Mouse (Mus musculus): ENCODE data around the gene Triobp. TPM values are rescaled to one million over a fixed set of nuclear protein-coding genes. Genes with fewer than 3 reads are reported as not detected.

Triobp gene
- 37.8 and 38.7 TPM in 2 replicates for polyA plus RNA-seq (2015; fragmentation: Nextera tagmentation; extraction: Ambion mirVana)

GRCm38 (mm10) chr15:78947657-78948056 is at the start of gene Triobp:
Triobp (plus strand) TSS chr15:78947724.
- Histone ChIP-seq H3K9me3 (no peaks in the 10 kb centered on the region), H3K4me2 (peak within 1 kb of the TSS; percentile 73), H3K4me3 (peak within 1 kb of the TSS; percentile 54), H3K9ac (peak within 1 kb of the TSS; percentile 73), H3K4me1 (peaks cover 17% of the 10 kb centered on the region; the same call in 1 of the 2 replicates), H3K36me3 (peaks cover 8% of the 10 kb centered on the region; the same call in 1 of the 2 replicates), H3K27me3 (no peaks in the 10 kb centered on the region), H3K27ac (peak within 1 kb of the TSS; percentile 49; the same call in 1 of the 2 replicates)
- peak; percentile 91 for ATAC-seq (ENCODE audit: insufficient number of reproducible peaks, insufficient read depth, low FRiP score, low TSS enrichment, low read depth)
- WGBS = under 1% methylated on average over 24 of the region's 24 CpGs

GRCm38 (mm10) chr15:78898507-78899001 is 49.0 kb upstream of the Triobp start:
- Histone ChIP-seq H3K27me3 (no peaks in the 10 kb centered on the region), H3K27ac (peak overlapping the region; percentile 87; the same call in 1 of the 2 replicates), H3K36me3 (peaks cover 31% of the 10 kb centered on the region), H3K4me1 (peaks cover 79% of the 10 kb centered on the region), H3K9ac (peak overlapping the region; percentile 86; the same call in 1 of the 2 replicates), H3K9me3 (no peaks in the 10 kb centered on the region), H3K4me2 (peak overlapping the region; percentile 88), H3K4me3 (peak overlapping the region; percentile 83)
- ATAC-seq (ENCODE audit: insufficient number of reproducible peaks, insufficient read depth, low FRiP score, low TSS enrichment, low read depth) = no peak
- 54% methylated on average over 6 of the region's 6 CpGs for WGBS

GRCm38 (mm10) chr15:78899409-78899739 is 48.1 kb upstream of the Triobp start, which contains the start of gene Gm49510:
Gm49510 (plus strand) TSS chr15:78899667.
- Histone ChIP-seq H3K4me1 (peaks cover 71% of the 10 kb centered on the region), H3K9me3 (no peaks in the 10 kb centered on the region), H3K9ac (peak within 1 kb of the TSS; percentile 86), H3K27ac (peak within 1 kb of the TSS; percentile 87), H3K27me3 (no peaks in the 10 kb centered on the region), H3K4me3 (peak within 1 kb of the TSS; percentile 83), H3K4me2 (peak within 1 kb of the TSS; percentile 88), H3K36me3 (peaks cover 31% of the 10 kb centered on the region)
- ATAC-seq (ENCODE audit: insufficient number of reproducible peaks, insufficient read depth, low FRiP score, low TSS enrichment, low read depth) = no peak
- WGBS = 2% methylated on average over 20 of the region's 20 CpGs

GRCm38 (mm10) chr15:78899740-78900584 is 47.6 kb upstream of the Triobp start, which contains the start of gene Sh3bp1:
Sh3bp1 (plus strand) TSS chr15:78899768.
- Histone ChIP-seq H3K27me3 (no peaks in the 10 kb centered on the region), H3K36me3 (peaks cover 31% of the 10 kb centered on the region), H3K4me2 (peak within 1 kb of the TSS; percentile 88), H3K27ac (peak within 1 kb of the TSS; percentile 87), H3K9ac (peak within 1 kb of the TSS; percentile 86), H3K4me1 (peaks cover 65% of the 10 kb centered on the region), H3K4me3 (peak within 1 kb of the TSS; percentile 83), H3K9me3 (no peaks in the 10 kb centered on the region)
- WGBS = under 1% methylated on average over 47 of the region's 47 CpGs
- ATAC-seq (ENCODE audit: insufficient number of reproducible peaks, insufficient read depth, low FRiP score, low TSS enrichment, low read depth) = 0 out of 2 replicates have a peak, but pooled peaks have one; percentile 56

DNA sequence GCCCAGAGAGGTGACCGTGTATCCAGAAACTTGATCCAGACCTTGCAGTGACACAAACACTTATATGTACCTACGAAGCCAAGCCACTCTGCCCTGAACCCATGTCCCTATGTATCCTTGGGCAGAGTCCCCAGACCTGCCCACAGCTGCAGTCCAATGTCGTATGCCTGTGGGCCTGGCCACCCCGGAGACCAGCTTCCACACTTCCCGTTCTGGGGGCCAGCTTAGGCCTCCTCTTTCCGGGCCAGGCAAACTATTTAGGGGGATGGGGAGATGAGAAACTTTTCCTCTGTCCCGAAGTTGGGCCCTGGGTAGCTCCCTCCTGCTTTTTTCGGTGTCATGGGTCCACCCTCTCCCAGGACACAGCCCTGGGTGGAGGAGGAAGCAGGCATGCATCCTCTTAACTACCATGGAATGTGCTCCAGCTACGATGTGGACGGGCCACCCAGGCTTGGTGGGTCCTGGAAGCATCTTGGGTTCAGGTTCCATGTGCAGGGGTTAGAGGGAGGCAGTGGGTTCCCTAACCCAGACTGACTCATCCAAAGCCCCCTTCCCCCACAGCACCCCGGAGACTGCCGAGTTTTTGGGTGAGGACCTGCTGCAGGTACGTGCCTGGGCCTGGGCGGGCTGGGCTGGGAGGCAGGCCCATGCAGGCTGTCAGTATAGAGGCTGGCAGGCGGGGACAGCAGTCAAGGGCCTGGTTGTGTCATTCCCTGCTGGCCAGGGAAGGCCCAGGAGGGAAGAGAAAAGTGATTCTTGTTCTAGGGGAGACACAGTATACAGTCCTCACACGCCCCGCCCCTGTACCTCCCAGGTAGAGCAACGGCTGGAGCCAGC is 46.7 kb upstream of the Triobp start:
- Histone ChIP-seq H3K36me3 (peaks cover 37% of the 10 kb centered on the region), H3K27ac (peak overlapping the region; percentile 87), H3K9ac (peak overlapping the region; percentile 86), H3K27me3 (no peaks in the 10 kb centered on the region), H3K4me2 (peak overlapping the region; percentile 88), H3K4me3 (peak overlapping the region; percentile 83), H3K4me1 (peaks cover 57% of the 10 kb centered on the region), H3K9me3 (no peaks in the 10 kb centered on the region)
- WGBS = 8% methylated on average over 18 of the region's 18 CpGs
- 0 out of 2 replicates have a peak, but pooled peaks have one; percentile 26 for ATAC-seq (ENCODE audit: insufficient number of reproducible peaks, insufficient read depth, low FRiP score, low TSS enrichment, low read depth)

- H3K27ac ChIP-seq = peak overlapping the region; percentile 87
- H3K4me2 ChIP-seq = peak overlapping the region; percentile 88
- 0 out of 2 replicates have a peak, but pooled peaks have one; percentile 8 for ATAC-seq (ENCODE audit: insufficient number of reproducible peaks, insufficient read depth, low FRiP score, low TSS enrichment, low read depth)
- 31% methylated on average over 8 of the region's 8 CpGs for WGBS
- peaks cover 50% of the 10 kb centered on the region for H3K4me1 ChIP-seq
- H3K36me3 ChIP-seq = peaks cover 43% of the 10 kb centered on the region
- peak overlapping the region; percentile 83 for H3K4me3 ChIP-seq
- no peaks in the 10 kb centered on the region for H3K27me3 ChIP-seq
- no peaks in the 10 kb centered on the region for H3K9me3 ChIP-seq
- peak overlapping the region; percentile 86 for H3K9ac ChIP-seq
Observed at GRCm38 (mm10) chr15:78901422-78901789, 46.1 kb upstream of the Triobp start.

DNA sequence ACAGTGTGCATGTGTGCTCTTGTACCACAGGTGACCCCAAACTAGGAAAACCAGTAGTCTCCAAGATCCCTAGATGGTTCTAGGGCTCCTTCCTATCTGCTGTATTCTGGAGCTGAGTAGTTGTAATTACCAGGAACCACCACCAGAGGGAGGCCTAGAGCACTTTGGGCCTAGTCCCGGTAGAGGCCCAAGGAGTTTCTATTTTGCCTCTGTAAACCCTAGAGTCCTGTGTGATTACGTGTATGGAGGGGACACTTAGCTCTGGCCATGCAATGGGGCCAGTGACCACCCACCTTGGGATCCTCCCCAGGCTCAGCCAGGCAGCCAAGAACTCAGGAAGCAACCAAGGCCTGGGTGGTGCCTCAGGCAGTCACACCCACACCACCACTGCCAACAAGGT is 44.3 kb upstream of the Triobp start:
- Histone ChIP-seq H3K4me1 (peaks cover 35% of the 10 kb centered on the region), H3K4me2 (0 out of 2 replicates have a peak overlapping the region, but pooled peaks have one; percentile 24), H3K36me3 (peaks cover 62% of the 10 kb centered on the region), H3K9me3 (no peaks in the 10 kb centered on the region), H3K9ac (peak overlapping the region; percentile 44; the same call in 1 of the 2 replicates), H3K4me3 (no peak overlapping the region), H3K27ac (no peak overlapping the region), H3K27me3 (no peaks in the 10 kb centered on the region)
- no peak for ATAC-seq (ENCODE audit: insufficient number of reproducible peaks, insufficient read depth, low FRiP score, low TSS enrichment, low read depth)
- 0% methylated on average over 2 of the region's 2 CpGs for WGBS

DNA sequence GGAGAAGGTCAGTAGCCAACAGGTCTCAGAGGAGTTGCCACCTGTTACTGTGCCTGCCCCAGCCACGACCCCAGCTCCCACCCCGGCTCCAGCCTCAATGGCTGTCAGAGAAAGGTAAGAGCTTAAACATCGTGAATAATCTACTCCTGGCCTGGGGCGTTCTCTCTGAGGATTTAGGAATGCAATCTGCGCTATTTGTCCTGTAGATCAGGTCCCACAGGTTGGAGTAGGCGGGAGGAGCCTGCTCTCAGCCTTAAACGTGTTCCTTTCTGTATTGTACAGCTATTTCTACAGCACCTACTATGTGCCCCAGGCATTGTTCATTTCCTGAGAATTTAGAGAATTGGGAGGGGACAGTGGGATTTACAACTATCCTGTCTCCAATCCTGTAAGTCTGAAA is 39.1 kb upstream of the Triobp start:
- Histone ChIP-seq H3K4me1 (peaks cover 8% of the 10 kb centered on the region), H3K4me3 (no peak overlapping the region), H3K9ac (no peak overlapping the region), H3K4me2 (no peak overlapping the region), H3K27me3 (no peaks in the 10 kb centered on the region), H3K27ac (0 out of 2 replicates have a peak overlapping the region, but pooled peaks have one; percentile 7), H3K9me3 (no peaks in the 10 kb centered on the region), H3K36me3 (peaks cover 84% of the 10 kb centered on the region)
- no peak for ATAC-seq (ENCODE audit: insufficient number of reproducible peaks, insufficient read depth, low FRiP score, low TSS enrichment, low read depth)
- WGBS = 57% methylated on average over 7 of the region's 7 CpGs

DNA sequence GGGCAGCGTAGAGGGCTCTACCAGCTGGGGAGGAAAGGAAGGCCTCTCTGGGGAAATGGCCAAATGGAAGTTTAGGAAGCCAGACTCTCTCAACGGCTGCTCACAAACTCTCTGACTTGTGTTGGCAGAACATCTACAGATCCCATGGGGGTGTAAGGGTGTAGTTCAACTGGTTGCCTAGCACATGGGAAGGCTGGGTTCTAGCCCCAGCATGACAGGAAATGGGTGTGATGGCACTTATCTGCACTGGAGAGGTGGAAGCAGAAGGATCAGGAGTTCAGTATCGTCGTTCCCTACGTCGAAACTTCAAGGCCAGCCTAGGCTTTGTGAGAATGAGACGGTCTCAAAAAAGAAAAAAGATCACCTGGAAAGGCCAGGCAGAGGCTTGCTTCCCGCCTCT is 38.5 kb upstream of the Triobp start:
- ATAC-seq (ENCODE audit: insufficient number of reproducible peaks, insufficient read depth, low FRiP score, low TSS enrichment, low read depth) = no peak
- H3K36me3 ChIP-seq = peaks cover 78% of the 10 kb centered on the region
- 86% methylated on average over 8 of the region's 8 CpGs for WGBS
- no peaks in the 10 kb centered on the region for H3K9me3 ChIP-seq
- H3K4me2 ChIP-seq = no peak overlapping the region
- H3K27ac ChIP-seq = peak overlapping the region; percentile 7; the same call in 1 of the 2 replicates
- H3K9ac ChIP-seq = 0 out of 2 replicates have a peak overlapping the region, but pooled peaks have one; percentile 6
- no peak overlapping the region for H3K4me3 ChIP-seq
- H3K27me3 ChIP-seq = no peaks in the 10 kb centered on the region
- peaks cover 9% of the 10 kb centered on the region for H3K4me1 ChIP-seq

DNA sequence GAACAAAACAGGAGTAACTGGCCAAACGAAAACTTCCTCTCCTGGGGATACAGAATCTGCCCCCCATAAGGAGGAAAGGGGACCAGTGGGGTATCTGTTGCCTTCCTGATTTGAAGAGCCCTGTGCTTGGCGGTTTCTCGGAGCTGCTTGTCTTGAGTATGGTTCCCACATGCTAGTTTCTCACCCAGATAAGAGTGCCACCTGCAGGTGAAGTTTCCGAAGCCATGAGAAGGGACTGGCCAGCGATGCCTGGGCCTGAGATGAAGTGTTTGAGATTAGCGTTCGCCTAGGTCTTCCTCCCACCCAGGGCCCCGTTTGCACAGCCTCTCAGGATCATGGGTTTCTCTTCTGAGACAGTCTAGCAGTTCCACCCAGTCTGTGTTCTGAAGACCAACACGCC is 35.5 kb upstream of the Triobp start:
- Histone ChIP-seq H3K4me1 (peaks cover 35% of the 10 kb centered on the region), H3K36me3 (peaks cover 48% of the 10 kb centered on the region), H3K9ac (no peak overlapping the region), H3K9me3 (no peaks in the 10 kb centered on the region), H3K27me3 (no peaks in the 10 kb centered on the region), H3K4me2 (no peak overlapping the region), H3K4me3 (no peak overlapping the region), H3K27ac (no peak overlapping the region)
- WGBS = 36% methylated on average over 9 of the region's 9 CpGs
- ATAC-seq (ENCODE audit: insufficient number of reproducible peaks, insufficient read depth, low FRiP score, low TSS enrichment, low read depth) = no peak

GRCm38 (mm10) chr15:78913632-78914090 is 33.9 kb upstream of the Triobp start, which contains the start of gene Pdxp:
Pdxp (plus strand) TSS chr15:78913919.
- H3K9me3 ChIP-seq = no peaks in the 10 kb centered on the region
- H3K4me3 ChIP-seq = peak within 1 kb of the TSS; percentile 76
- under 1% methylated on average over 50 of the region's 51 CpGs for WGBS
- H3K36me3 ChIP-seq = peaks cover 40% of the 10 kb centered on the region
- peak; percentile 91 for ATAC-seq (ENCODE audit: insufficient number of reproducible peaks, insufficient read depth, low FRiP score, low TSS enrichment, low read depth)
- no peaks in the 10 kb centered on the region for H3K27me3 ChIP-seq
- H3K4me2 ChIP-seq = peak within 1 kb of the TSS; percentile 92
- H3K9ac ChIP-seq = peak within 1 kb of the TSS; percentile 85
- H3K4me1 ChIP-seq = peaks cover 44% of the 10 kb centered on the region
- peak within 1 kb of the TSS; percentile 94 for H3K27ac ChIP-seq

All from embryonic facial prominence, embryonic 13.5 days (tissue).